Mouse (Mus musculus): ENCODE measurements around the gene Nup107.
"Not testable (repeated sequence)": the region's sequence is repeated elsewhere in the genome, so short reads cannot be mapped to it uniquely, and the experiment has no call there.

Gene Nup107

DNA sequence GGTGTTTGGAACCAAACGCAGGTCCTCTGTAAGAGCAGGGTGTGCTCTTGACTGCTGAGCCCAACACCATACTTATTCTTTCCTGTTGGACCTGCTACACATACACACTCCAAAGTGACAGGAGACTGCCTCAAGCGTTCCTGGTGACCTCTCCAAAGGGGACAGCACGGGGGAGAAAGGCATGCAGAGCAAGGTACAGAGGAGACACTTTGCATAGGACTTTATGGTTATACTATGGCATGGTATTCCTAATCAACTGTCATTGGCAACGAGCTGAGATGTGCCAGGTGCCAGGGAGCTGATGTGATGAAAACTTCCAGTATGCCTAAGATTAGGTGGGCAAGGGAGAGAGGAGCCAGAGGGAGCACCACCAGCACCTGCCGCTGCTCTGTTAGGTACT, 55.9 kb downstream of the Nup107 start:
- no peak for DNase-seq (ENCODE audit: low read depth, low spot score)

DNA sequence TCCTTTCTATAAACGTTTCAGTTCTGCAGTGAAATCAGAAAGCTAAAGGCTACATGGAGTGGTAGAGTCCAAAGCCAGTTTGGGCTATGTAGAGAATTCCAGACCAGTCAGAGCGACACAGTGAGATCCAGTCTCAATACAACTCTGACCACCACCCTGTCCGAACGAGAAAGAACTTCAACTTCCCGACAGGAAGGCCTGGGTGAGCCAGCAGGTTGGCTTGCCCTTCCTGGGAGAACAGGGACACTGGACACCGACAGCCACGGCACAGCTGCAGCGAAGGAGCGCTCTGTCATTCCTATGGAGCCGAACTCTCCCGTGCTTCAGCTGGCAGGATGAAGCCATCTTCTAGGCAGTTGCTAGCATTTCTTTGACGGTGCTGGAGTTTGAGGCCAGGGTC, 57.1 kb downstream of the Nup107 start:
- DNase-seq (ENCODE audit: low read depth, low spot score), result not testable (repeated sequence)

DNA sequence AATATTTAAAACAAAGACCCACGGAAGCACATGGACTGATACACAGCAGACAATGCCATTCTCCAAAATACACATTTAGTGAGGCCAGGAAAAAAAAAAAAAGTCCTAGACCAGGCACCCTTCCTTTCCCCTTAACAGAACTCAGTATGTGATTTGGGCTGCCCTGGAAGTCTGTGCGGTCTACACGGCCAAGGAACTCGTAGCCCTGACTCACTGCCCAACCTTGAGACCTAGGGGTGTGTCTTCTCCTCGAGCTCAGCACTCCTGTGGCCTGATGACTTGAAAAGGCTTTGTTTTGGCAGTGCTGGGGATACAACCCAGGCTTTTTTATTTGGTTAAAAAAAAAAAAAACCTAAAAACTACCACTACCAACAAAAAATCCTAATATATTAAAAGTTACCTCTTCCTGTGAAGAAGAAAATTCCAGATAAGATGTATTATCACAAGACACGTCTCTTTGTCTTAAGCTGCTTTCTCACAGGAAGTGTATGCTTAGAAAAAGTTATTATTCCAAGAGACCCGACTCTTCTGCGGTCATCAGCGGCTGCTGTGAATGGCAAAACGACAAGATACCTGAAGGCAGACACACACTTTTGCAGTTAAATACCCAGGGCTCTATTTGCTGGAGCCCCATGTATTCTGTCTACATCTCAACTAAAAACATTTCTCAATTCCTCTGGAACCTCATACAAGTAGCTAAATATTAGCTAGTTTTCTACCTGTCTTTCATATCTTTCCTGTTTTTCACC, 58.2 kb downstream of the Nup107 start:
- not testable (repeated sequence) for DNase-seq (ENCODE audit: low read depth, low spot score)

DNA sequence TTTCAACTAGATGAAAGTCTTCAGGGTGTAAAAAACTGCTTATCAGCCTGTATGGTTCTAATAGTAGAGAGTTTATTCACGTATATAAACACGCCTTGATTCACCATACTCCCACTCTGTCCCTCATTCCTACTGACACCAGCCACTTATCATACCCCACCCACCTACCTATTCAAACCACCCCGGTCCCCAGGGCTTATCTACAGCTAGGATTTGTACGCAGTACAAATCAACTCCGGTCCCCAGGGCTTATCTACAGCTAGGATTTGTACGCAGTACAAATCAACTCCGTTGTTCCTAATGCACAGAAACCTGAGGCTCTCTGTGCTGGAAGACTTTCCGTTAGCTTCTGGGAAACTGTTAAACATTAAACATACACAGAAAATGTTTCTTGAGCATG, 58.9 kb downstream of the Nup107 start:
- DNase-seq (ENCODE audit: low read depth, low spot score), result not testable (repeated sequence)

DNA sequence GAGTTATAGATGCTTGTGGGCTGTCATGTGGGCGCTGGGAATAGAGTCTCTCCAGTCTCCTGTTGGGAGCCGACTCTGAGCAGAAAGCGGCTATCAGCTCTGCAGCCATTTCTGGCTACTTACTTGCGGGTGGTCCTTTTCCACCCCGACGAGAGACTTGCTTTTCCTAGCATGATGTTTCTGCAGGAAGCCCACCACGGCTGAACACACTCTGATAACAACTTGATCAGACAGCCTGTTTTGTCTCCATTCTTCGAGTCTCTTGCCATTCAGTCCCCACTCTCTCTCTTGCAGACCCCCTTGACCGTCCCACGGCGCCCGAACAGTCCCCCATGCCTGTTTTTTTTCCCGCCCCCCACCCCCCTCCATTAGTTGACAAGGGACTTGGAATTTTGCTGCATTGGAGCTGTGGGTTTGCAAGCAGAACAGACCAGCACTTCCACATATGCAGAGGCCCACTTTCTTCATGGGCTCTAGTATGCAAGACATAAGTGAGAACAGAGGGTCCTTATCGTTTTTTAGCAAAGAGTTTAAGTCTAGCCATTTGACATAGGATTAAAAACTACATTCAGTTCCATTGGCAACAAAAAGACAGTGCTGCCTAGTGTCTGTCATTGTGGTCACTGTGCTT, 59.4 kb downstream of the Nup107 start:
- DNase-seq (ENCODE audit: low read depth, low spot score), result no peak

DNA sequence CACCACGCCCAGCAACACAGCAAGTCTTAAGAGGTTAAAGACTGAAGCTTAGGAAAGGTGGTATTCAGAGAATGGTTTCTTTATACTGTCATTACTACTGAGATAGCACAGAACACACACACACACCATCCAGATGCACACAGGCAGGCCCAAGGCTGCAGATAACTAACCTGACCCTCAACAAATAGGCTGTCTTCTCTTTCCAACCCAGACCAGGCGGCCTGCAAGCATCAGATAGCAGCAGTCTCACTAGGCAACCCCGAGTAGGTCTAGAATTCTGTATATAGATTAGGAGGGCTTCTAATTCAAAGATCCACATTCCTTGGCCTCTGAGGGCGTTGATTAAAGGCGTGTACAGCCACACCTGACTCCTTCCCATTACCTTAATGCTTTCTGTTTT, 60.3 kb downstream of the Nup107 start:
- no peak for DNase-seq (ENCODE audit: low read depth, low spot score)

DNA sequence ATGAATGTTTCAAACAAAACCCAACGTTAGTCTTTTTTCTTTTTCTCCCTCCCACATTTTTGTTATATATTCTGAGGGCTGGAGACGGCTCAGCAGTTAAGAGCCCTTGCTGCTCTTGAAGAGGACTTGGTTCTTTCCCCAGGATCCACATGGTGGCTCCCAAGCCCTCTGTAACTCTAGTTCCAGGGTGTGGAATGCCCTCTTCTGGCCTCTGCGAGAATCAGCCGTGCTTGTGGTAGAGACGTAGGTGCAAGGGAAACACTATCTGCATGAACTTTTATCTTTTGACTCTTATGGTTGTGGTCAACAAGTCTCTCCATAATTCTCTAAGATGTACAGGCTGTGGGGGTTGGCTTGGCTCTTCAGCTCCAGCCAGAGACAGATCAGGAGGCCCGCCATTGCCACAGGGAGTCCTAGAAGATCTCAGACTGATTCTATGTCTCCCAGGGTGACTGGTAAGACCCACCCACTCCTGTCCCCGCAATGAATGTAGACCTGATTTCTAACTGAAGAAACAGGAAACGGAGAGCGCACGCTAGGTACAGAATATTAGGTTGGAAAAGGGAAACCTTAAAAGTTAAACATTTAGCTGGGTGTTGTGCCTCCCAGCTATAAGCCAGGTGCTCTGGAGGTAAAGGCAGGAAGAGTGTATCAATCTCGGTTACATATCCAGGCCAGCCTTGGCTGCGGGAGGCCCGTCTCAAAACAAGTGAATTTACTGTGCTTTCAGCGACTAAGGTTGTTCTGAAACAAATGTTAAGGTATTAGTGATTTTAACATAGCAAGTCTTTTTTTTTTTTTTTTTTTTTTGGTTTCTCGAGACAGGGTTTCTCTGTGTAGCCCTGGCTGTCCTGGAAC, 61.0 kb downstream of the Nup107 start:
- DNase-seq (ENCODE audit: low read depth, low spot score), result peak; percentile 85

DNA sequence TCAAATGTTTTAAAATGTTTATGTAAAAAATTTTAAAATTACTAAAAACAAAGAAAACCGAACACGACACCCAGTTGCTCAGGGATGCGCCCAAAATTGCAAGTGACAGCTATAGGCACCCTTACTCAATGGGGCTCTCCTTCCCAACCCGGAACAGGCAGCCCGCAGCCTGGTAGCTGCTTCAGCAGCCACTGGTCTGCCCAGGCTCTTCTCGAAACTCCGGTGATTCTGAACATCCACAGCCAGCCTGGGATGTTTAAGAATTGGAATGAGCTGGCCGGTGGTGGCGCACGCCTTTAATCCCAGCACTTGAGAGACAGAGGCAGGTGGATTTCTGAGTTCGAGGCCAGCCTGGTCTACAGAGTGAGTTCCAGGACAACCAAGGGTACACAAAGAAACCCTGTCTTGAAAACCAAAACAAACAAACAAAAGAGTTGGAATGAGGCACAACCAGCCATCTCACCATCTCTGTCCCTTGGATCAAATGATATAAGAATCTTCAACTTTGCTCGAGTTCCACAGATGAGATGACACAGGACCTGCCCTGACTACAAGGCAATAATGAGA, 61.8 kb downstream of the Nup107 start:
- no peak for DNase-seq (ENCODE audit: low read depth, low spot score)

DNA sequence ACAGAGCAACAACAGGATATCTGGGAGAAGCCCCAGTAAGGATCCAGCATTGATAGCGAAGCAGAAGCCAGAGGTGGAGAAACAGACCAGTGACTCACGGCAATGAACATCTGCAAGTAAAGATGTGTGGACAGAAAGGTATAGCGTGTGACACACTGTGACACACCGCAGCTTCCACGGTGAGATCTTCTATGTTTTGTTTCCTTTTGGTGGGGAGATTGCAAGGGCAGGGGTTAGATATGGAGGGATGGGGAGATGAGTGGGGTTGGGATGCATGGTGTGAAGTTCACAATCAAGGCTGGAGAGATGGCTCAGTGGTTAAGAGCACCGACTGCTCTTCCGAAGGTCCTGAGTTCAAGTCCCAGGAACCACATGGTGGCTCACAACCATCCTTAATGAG, 62.4 kb downstream of the Nup107 start:
- no peak for DNase-seq (ENCODE audit: low read depth, low spot score)

DNA sequence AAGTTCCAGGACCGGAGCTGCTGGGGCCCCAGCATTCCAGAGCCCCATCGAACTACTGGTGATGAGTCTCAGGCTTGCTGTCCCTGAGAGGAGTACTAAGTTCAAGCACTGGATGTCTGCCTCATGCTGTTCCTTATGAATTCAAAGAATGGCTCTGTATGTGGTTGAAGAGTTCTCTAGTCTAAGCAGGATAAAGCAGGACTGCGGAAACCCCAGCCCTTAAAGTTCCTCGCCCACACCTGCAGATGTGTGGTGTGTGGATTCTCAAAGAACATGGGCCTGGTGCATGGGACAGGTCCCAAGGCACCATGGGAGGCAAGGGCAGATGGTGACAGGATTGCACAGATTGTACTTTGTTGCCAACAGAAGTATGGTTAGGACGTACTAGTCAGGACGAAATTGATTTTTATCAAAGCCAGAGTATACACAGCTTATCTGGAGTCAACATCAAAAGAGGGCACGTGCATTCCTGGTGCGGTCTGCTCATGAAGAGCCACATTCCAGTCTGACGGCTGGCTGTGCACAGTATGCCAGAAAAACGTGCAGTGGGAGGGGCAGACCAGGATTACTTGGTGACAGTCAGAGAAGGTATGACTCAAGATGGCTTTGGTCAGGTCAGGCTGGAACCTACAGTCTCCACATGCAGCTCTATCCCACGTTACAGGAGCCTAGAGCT, 63.2 kb downstream of the Nup107 start:
- no peak for DNase-seq (ENCODE audit: low read depth, low spot score)

DNA sequence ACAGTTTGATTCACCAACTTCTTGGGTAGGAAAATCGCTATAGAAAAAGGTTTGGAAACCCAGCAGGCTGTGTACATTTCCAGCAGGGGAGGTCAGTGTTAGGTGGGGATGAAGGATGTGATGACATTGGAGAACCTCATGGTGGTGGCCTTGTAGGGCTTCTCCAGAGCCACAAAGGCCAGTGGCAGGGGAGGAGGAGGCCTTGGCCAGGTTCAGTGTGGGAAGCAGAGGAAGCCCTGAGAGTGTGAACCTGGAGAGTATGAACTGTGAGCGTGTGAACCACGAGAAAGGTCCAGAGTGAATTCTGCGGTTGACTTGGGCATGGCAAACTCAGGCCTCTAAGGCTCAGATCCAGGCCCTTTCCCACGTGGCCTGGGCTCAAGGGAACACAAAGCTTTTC, 63.9 kb downstream of the Nup107 start:
- no peak for DNase-seq (ENCODE audit: low read depth, low spot score)

DNA sequence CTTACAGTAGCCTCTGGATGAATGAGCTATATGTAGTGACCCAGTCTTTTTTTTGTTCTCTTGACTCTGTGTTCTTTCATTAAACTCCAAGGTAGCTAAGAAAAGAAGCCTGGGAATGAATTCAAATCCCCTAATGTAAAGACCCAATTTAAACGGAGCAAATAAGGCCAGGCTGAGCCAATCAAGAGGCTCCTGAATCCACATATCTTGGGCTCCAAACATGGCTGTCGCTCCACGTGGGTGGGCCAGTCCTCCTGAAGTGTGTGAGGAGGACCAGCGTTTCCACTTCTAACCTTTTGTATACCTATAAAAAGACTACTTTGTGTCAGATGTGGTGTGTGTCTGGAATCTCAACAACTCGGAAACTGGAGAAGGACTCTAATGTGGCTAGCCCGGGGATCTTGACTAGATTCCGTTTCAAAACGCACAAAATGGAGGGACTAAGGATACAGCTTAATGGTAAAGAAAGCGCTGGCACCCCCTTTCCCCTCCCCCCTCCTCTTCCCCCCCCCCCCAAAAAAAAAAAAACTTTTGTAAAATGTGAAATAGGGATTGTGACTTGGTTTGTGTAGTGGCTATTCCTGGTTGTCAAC, 64.9 kb downstream of the Nup107 start:
- no peak for DNase-seq (ENCODE audit: low read depth, low spot score)

DNA sequence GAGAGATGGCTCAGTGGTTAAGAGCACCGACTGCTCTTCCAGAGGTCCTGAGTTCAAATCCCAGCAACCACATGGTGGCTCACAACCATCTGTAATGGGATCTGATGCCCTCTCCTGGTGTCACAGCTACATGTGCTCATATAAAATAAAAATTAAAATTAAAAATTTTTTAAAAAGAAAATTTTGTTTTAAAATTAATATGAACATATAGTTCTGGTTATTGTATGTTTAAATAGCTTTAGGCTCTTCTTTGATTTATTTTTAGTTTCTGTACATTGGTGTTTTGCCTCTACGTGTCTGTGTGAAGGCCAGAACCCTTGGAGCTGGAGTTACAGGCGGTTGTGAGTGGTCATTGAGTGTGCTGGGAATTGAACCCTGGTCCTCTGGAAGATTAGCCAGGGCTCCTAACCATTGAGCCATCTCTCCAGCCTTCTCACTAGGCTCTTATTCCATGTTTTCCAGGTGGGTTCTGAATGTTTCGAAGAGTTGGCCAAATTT, 65.6 kb downstream of the Nup107 start:
- no peak for DNase-seq (ENCODE audit: low read depth, low spot score)

DNA sequence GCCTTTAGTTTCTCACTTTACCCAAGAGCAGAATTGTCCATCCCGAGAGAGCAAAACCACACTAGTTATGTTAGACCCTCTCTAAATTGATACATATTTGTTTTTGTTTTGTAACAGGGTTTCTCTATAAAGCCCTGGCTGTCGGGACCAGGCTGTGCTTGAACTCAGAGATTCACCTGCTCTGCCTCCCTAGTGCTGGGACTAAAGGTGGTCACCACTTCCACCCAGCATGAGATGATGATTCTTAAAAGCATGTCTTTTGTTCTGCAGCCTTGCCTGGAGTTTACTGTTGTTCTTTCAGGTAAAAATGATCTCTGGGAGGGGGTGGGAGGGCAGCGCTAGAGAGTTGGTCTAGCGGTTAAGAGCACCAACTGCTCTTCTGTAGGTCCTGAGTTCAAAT, 66.2 kb downstream of the Nup107 start:
- DNase-seq (ENCODE audit: low read depth, low spot score), result no peak

DNA sequence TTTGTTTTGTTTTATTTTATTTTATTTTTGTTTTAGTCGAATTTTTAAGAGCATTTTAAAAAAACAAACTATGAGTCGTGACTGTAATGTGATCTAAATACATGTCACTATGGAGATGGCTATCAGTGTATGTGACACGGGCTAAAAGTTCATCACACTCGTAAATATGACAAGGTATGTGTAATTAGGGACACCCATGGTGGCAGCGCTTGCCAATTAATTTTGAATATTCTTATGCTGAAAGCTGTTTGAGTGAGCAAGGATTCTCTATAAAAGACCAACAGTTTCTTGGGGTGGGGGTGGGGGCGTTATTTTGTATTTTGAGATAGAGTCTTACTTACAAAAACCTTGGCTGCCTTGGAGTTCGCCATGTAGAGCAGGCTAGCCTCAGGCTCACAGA, 66.8 kb downstream of the Nup107 start:
- no peak for DNase-seq (ENCODE audit: low read depth, low spot score)

DNA sequence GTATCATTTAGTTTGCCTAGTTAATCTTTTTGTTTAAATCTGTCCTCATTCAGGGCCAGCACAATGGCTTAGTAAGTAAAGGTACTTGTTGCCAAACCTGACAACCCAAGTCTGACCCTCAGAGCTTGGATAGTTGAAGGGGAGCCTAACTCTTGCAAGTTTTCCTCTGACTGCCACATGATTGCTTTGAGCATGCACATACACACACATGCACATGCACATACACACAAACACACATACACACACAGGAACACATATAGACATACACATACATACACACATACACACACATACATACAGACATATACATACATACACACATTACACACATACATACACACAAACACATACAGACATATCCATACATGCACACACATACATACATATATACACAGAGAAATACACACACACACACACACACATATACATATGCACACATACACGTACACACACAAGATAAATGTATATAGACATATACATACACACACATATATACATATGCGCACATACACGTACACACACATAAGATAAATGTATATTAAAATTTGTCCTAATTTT, 67.6 kb downstream of the Nup107 start:
- DNase-seq (ENCODE audit: low read depth, low spot score), result no peak

DNA sequence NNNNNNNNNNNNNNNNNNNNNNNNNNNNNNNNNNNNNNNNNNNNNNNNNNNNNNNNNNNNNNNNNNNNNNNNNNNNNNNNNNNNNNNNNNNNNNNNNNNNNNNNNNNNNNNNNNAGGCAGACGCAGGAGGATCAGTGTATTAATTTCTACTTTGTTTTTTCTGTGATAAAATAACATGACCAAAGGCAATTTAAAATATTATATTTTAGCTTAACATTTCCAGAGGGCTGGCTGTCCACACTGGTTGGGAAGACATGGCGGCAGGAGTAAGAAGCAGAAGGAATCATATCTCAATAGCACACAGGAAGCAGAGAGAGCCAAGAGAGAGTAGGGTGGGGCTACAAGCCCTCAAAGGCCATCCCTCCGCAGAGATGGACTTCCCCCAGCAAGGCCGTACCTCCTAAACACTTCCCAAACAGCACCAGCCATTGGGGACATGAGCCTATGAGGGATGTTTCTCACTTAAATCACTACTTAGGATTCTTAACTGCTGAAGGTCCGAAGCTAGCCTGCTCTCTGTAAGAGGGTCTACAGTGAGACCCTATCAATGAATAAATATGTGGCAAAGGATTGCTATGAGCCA, 68.3 kb downstream of the Nup107 start:
- DNase-seq (ENCODE audit: low read depth, low spot score), result no peak

DNA sequence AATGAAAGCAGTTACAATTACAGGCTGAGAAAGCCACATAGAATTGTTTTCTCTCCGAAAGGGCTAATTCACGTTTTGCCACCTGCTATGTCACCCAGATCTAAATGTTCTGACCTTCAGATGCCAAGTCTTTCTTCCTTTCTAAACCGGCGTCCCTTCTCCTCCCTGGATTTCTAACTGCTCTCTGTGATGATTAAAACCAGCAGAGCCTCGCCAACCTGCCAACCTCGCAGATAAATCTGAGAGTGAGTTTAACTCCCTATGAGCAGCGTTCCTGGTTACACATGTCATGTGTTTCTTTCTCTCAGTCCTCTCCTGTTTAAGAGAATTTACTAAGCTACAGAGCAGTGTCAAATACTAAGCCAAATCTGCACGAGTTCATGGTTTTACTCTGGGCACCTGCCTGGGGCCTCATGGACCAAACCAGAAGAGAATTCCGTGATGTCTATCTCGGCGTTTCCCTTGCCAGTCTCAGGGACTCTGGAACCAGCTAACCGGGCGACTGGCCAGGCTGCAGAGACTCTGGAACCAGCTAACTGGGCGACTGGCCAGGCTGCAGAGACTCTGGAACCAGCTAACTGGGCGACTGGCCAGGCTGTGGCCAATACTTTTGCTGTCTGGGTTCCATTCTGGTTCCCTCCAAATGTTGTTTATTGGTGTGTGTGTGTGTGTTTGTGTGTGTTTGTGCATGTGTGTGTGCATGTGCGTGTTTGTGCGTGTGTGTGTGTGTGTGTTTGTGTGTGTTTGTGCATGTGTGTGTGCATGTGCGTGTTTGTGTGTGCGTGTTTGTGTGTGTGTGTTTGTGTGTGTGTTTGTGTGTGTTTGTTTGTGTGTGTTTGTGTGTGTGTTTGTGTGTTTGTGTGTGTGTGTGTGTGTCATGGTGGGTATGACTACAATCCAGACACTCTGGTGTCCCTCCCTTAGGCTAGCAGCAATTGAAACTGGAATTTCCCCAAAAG, 74.1 kb downstream of the Nup107 start:
- DNase-seq (ENCODE audit: low read depth, low spot score), result peak; percentile 29

DNA sequence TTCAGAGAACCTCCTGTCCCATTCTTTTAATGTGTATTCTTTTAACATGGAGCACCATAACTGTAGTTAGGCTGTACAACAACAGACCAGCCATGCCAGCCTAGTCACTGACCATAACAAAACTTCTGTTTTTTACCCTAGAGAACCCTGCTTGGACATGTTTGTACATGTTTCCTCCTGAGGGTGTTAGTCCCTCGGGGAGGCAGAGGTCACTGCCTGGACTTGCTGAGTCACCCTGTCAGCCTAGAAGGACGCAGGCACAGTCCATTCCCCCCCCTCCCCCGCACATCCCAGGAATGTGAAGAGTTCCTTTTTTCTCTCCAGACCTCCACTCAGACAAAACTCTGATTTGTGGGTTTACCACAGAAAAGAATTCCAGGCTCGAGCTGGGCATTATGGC, 74.9 kb downstream of the Nup107 start:
- DNase-seq (ENCODE audit: low read depth, low spot score), result peak; percentile 32
